Mouse (Mus musculus) myocyte (in vitro differentiated cells): Measurements from ENCODE around the gene Ppox. TPM values are rescaled to one million over a fixed set of nuclear protein-coding genes. Genes with fewer than 3 reads are reported as not detected.

Experiments
- H3K27me3 ChIP-seq: one replicate; pipeline ENCODE4 v1.6.1; 2011; ENCODE audit not compliant: control insufficient read depth, insufficient read depth, insufficient read length
- H3K36me3 ChIP-seq: one replicate; pipeline ENCODE4 v1.6.1; 2011; ENCODE audit not compliant: control insufficient read depth, insufficient read depth
- H3K4me2 ChIP-seq: one replicate; pipeline ENCODE4 v1.6.1; 2011; ENCODE audit warnings: low read depth, control low read depth
- H3K4me3 ChIP-seq: one replicate; pipeline ENCODE4 v1.5.1; 2011; ENCODE audit warnings: mild to moderate bottlenecking, control low read depth, moderate library complexity
- H3K79me2 ChIP-seq: one replicate; pipeline ENCODE4 v1.6.1; 2011; ENCODE audit not compliant: control insufficient read depth, insufficient read depth
- H3ac ChIP-seq: one replicate; pipeline ENCODE4 v1.6.1; 2011; ENCODE audit not compliant: control insufficient read depth, insufficient read length
- CEBPB ChIP-seq: IDR thresholded peaks from 2 replicates; pipeline ENCODE4 v1.6.1; 2011; ENCODE audit warnings: mild to moderate bottlenecking, moderate library complexity; ENCODE audit not compliant: poor library complexity, insufficient read depth, severe bottlenecking
- MYOD1 ChIP-seq, 3 experiments: IDR thresholded peaks; one replicate each; pipeline ENCODE4 v1.6.1; 2011; ENCODE audit warnings: control low read depth in 2 of 3, low read depth in 2 of 3, mild to moderate bottlenecking in 2 of 3, moderate library complexity in 1 of 3; ENCODE audit not compliant: insufficient read length in 2 of 3, control insufficient read depth in 1 of 3
- SRF ChIP-seq: IDR thresholded peaks from one replicate; pipeline ENCODE4 v1.6.1; 2011; ENCODE audit warnings: low read depth; ENCODE audit not compliant: control insufficient read depth, insufficient read length
- TCF3 ChIP-seq: IDR thresholded peaks from one replicate; pipeline ENCODE4 v1.6.1; 2011; ENCODE audit warnings: low read depth, control low read depth; ENCODE audit not compliant: insufficient read length
- USF1 ChIP-seq: IDR thresholded peaks from one replicate; pipeline ENCODE4 v1.6.1; 2011; ENCODE audit warnings: low read depth, mild to moderate bottlenecking, control low read depth, moderate library complexity
- polyA plus RNA-seq: library from polyadenylated mRNA; unstranded; fragments of >200 nt; fragmentation: generic; extraction: Trizol; gene quantifications from one replicate; pipeline ENCODE4 v1.2.1, GENCODE M21; 2012; ENCODE audit warnings: missing spikeins

Gene Ppox
- polyA plus RNA-seq, 1 experiment, result 11.7 TPM

DNA sequence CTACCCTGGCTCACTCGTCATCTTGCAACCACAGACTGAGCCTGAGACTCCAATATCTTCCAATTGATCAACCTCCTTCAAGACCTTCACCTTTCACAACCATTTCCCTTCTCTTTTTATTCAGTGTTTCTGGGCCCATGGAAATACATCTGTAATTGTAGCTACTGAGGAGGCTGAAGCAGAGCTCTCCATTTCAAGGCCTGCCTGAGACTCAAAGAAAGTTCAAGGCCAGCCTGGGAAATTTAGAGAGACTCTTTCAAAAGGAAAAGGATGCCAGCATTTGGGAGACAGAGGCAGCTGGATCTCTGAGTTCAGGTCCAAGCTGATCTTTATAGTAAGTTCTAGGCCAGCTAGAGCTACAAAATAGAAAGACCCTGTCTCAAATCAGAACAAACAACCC is 53.1 kb downstream of the Ppox start:
- Histone ChIP-seq H3ac (no peak overlapping the region), H3K4me2 (no peak overlapping the region), H3K4me3 (no peak overlapping the region), H3K79me2 (no peaks in the 10 kb centered on the region), H3K27me3 (no peaks in the 10 kb centered on the region), H3K36me3 (peaks cover 4% of the 10 kb centered on the region)
- TF ChIP-seq TCF3 (no peak), CEBPB (no peak), USF1 (no peak), MYOD1 (IDR thresholded peaks at IDR 0.05; ENCODE audit: control insufficient read depth in 1 of 3, insufficient read length in 2 of 3, low read depth in 2 of 3) (no peak)

DNA sequence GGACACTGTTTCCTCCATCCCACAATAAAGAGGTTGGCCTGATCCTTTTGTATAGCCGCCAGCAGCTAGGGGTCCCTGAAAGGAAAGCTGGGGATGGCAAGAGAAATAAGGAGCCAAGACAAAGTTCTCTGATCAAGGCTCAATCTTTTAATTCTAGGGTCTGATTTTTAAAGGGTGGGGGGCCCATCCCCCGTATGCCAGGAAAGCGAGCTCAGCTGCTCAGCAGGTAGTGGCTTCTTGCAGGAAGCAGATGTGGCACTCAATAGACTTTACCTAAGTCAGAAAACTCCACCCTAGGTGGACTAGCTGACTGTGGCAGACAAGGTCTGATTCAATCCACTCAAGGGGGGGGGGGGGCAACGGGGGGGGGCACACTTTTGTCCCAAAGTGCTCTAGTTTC is 54.2 kb downstream of the Ppox start:
- Histone ChIP-seq H3K36me3 (peaks cover 3% of the 10 kb centered on the region), H3ac (no peak overlapping the region), H3K4me2 (no peak overlapping the region), H3K79me2 (no peaks in the 10 kb centered on the region), H3K27me3 (no peaks in the 10 kb centered on the region), H3K4me3 (no peak overlapping the region)
- TF ChIP-seq SRF, result no peak
- no peak for TF ChIP-seq TCF3
- TF ChIP-seq USF1, result no peak

Other genes starting within 250 kb of the Ppox start
- gene Fcgr3, start 216.3 kb downstream of the Ppox start, polyA plus RNA-seq, result 0.05 TPM
- 2.2 TPM for gene Cfap126, start 167.3 kb downstream of the Ppox start, polyA plus RNA-seq
- 169 TPM for gene Sdhc, start 130.6 kb downstream of the Ppox start, polyA plus RNA-seq
- 0.11 TPM for gene Mpz, start 130.5 kb downstream of the Ppox start, polyA plus RNA-seq
- 0.05 TPM for gene Pcp4l1, start 84.9 kb downstream of the Ppox start, polyA plus RNA-seq
- 0.06 TPM for gene Nr1i3, start 67.2 kb downstream of the Ppox start, polyA plus RNA-seq
- 49.4 TPM for gene Tomm40l, start 58.7 kb downstream of the Ppox start, polyA plus RNA-seq
- not detected for gene Apoa2, start 56.1 kb downstream of the Ppox start, polyA plus RNA-seq
- not detected for gene Fcer1g, start 46.8 kb downstream of the Ppox start, polyA plus RNA-seq
- 15.0 TPM for gene Adamts4, start 30.8 kb downstream of the Ppox start, polyA plus RNA-seq
- gene Ndufs2, start 29.8 kb downstream of the Ppox start, polyA plus RNA-seq, result 409 TPM
- gene B4galt3, start 10.9 kb downstream of the Ppox start, polyA plus RNA-seq, result 19.3 TPM
- gene Usp21, start 6.8 kb upstream of the Ppox start, polyA plus RNA-seq, result 21.0 TPM
- gene Ufc1, start 13.8 kb upstream of the Ppox start, polyA plus RNA-seq, result 116 TPM
- gene Dedd, start 48.0 kb upstream of the Ppox start, polyA plus RNA-seq, result 59.9 TPM
- 31.8 TPM for gene Nit1, start 64.5 kb upstream of the Ppox start, polyA plus RNA-seq
- 111 TPM for gene Pfdn2, start 64.5 kb upstream of the Ppox start, polyA plus RNA-seq
- gene Klhdc9, start 79.6 kb upstream of the Ppox start, polyA plus RNA-seq, result not detected
- 0.08 TPM for gene Nectin4, start 88.9 kb upstream of the Ppox start, polyA plus RNA-seq
- 0.02 TPM for gene Arhgap30, start 107.8 kb upstream of the Ppox start, polyA plus RNA-seq
- gene Usf1, start 130.1 kb upstream of the Ppox start, polyA plus RNA-seq, result 106 TPM
- gene Tstd1, start 137.7 kb upstream of the Ppox start, polyA plus RNA-seq, result 0.41 TPM
- 24.2 TPM for gene F11r, start 156.3 kb upstream of the Ppox start, polyA plus RNA-seq
- 6.6 TPM for gene Alyref2, start 222.3 kb upstream of the Ppox start, polyA plus RNA-seq